Mouse (Mus musculus): Measurements from ENCODE around the gene Mapk1.

Gene Mapk1

GRCm38 (mm10) chr16:17085636-17086035 lies 102.5 kb downstream of the Mapk1 start:
- no peak for DNase-seq (ENCODE audit: low read depth, low spot score)

GRCm38 (mm10) chr16:17086241-17086640 lies 103.1 kb downstream of the Mapk1 start:
- no peak for DNase-seq (ENCODE audit: low read depth, low spot score)

- DNase-seq (ENCODE audit: low read depth, low spot score), result no peak
These were observed 103.5 kb downstream of the Mapk1 start for GRCm38 (mm10) chr16:17086669-17087193.

GRCm38 (mm10) chr16:17088346-17088745 lies 105.2 kb downstream of the Mapk1 start:
- no peak for DNase-seq (ENCODE audit: low read depth, low spot score)

GRCm38 (mm10) chr16:17096938-17097337 lies 113.8 kb downstream of the Mapk1 start:
- DNase-seq (ENCODE audit: low read depth, low spot score), result no peak

Measured in 3T3-L1 (cell line).